Mouse (Mus musculus): ENCODE results near the gene Ttc4. TPM values are rescaled to one million over a fixed set of nuclear protein-coding genes. Genes with fewer than 3 reads are reported as not detected.

Gene Ttc4
- polyA plus RNA-seq, 1 experiment, result 155 TPM

- Histone ChIP-seq H3K36me3 (ENCODE audit: control insufficient read depth, insufficient read depth, low read length) (no peaks in the 10 kb centered on the region), H3K4me3 (ENCODE audit: control insufficient read depth, low read depth, low read length) (peak overlapping the region; percentile 41), H3K4me1 (ENCODE audit: control insufficient read depth, insufficient read depth, low read length) (peaks cover 11% of the 10 kb centered on the region), H3K27me3 (ENCODE audit: control insufficient read depth, insufficient read depth, low read length) (no peaks in the 10 kb centered on the region), H3K27ac (ENCODE audit: control insufficient read depth, insufficient read depth, low read depth, low read length) (no peak overlapping the region)
- no peak for TF ChIP-seq CTCF (IDR thresholded peaks at IDR 0.05; ENCODE audit: control insufficient read depth, insufficient read depth, insufficient replicate concordance, low read depth, low read length)
- TF ChIP-seq POLR2A (IDR thresholded peaks at IDR 0.05; ENCODE audit: control insufficient read depth, low read depth, low read length), result no peak
Measured at GRCm38 (mm10) chr4:106615637-106616036, 63.1 kb downstream of the Ttc4 start.

- H3K36me3 ChIP-seq (ENCODE audit: control insufficient read depth, insufficient read depth, low read length), result no peaks in the 10 kb centered on the region
- H3K27ac ChIP-seq (ENCODE audit: control insufficient read depth, insufficient read depth, low read depth, low read length), result no peak overlapping the region
- H3K4me1 ChIP-seq (ENCODE audit: control insufficient read depth, insufficient read depth, low read length), result peaks cover 11% of the 10 kb centered on the region
- no peak for TF ChIP-seq CTCF (IDR thresholded peaks at IDR 0.05; ENCODE audit: control insufficient read depth, insufficient read depth, insufficient replicate concordance, low read depth, low read length)
- TF ChIP-seq POLR2A (IDR thresholded peaks at IDR 0.05; ENCODE audit: control insufficient read depth, low read depth, low read length), result no peak
- peak overlapping the region; percentile 19 for H3K4me3 ChIP-seq (ENCODE audit: control insufficient read depth, low read depth, low read length)
- no peaks in the 10 kb centered on the region for H3K27me3 ChIP-seq (ENCODE audit: control insufficient read depth, insufficient read depth, low read length)
Measured at GRCm38 (mm10) chr4:106614881-106615280, 63.9 kb downstream of the Ttc4 start.

- Histone ChIP-seq H3K27me3 (ENCODE audit: control insufficient read depth, insufficient read depth, low read length) (no peaks in the 10 kb centered on the region), H3K36me3 (ENCODE audit: control insufficient read depth, insufficient read depth, low read length) (no peaks in the 10 kb centered on the region), H3K27ac (ENCODE audit: control insufficient read depth, insufficient read depth, low read depth, low read length) (no peak overlapping the region), H3K4me3 (ENCODE audit: control insufficient read depth, low read depth, low read length) (no peak overlapping the region), H3K4me1 (ENCODE audit: control insufficient read depth, insufficient read depth, low read length) (peaks cover 11% of the 10 kb centered on the region)
- TF ChIP-seq CTCF (IDR thresholded peaks at IDR 0.05; ENCODE audit: control insufficient read depth, insufficient read depth, insufficient replicate concordance, low read depth, low read length), result peak; percentile 93
- TF ChIP-seq POLR2A (IDR thresholded peaks at IDR 0.05; ENCODE audit: control insufficient read depth, low read depth, low read length), result no peak
Measured at GRCm38 (mm10) chr4:106614180-106614797, 64.5 kb downstream of the Ttc4 start.

GRCm38 (mm10) chr4:106613560-106613959, 65.2 kb downstream of the Ttc4 start:
- TF ChIP-seq CTCF (IDR thresholded peaks at IDR 0.05; ENCODE audit: control insufficient read depth, insufficient read depth, insufficient replicate concordance, low read depth, low read length), result no peak
- TF ChIP-seq POLR2A (IDR thresholded peaks at IDR 0.05; ENCODE audit: control insufficient read depth, low read depth, low read length), result no peak
- no peaks in the 10 kb centered on the region for H3K36me3 ChIP-seq (ENCODE audit: control insufficient read depth, insufficient read depth, low read length)
- H3K27ac ChIP-seq (ENCODE audit: control insufficient read depth, insufficient read depth, low read depth, low read length), result no peak overlapping the region
- H3K4me1 ChIP-seq (ENCODE audit: control insufficient read depth, insufficient read depth, low read length), result peaks cover 11% of the 10 kb centered on the region
- no peak overlapping the region for H3K4me3 ChIP-seq (ENCODE audit: control insufficient read depth, low read depth, low read length)
- H3K27me3 ChIP-seq (ENCODE audit: control insufficient read depth, insufficient read depth, low read length), result no peaks in the 10 kb centered on the region

- Histone ChIP-seq H3K27ac (ENCODE audit: control insufficient read depth, insufficient read depth, low read depth, low read length) (no peak overlapping the region), H3K4me3 (ENCODE audit: control insufficient read depth, low read depth, low read length) (no peak overlapping the region), H3K4me1 (ENCODE audit: control insufficient read depth, insufficient read depth, low read length) (peaks cover 11% of the 10 kb centered on the region), H3K27me3 (ENCODE audit: control insufficient read depth, insufficient read depth, low read length) (no peaks in the 10 kb centered on the region), H3K36me3 (ENCODE audit: control insufficient read depth, insufficient read depth, low read length) (no peaks in the 10 kb centered on the region)
- TF ChIP-seq POLR2A (IDR thresholded peaks at IDR 0.05; ENCODE audit: control insufficient read depth, low read depth, low read length) (no peak), CTCF (IDR thresholded peaks at IDR 0.05; ENCODE audit: control insufficient read depth, insufficient read depth, insufficient replicate concordance, low read depth, low read length) (no peak)
Measured at GRCm38 (mm10) chr4:106613105-106613504, 65.6 kb downstream of the Ttc4 start.

Other genes with a start within 250 kb of the Ttc4 start
- gene Pcsk9, start 214.6 kb downstream of the Ttc4 start, polyA plus RNA-seq (2012; rRNA removed), result 0.04 and 0.11 TPM in 2 replicates
- gene Bsnd, start 186.7 kb downstream of the Ttc4 start, polyA plus RNA-seq (2012; rRNA removed), result 0.06 and 0.16 TPM in 2 replicates
- 24.0 and 28.3 TPM in 2 replicates for gene Dhcr24, start 117.9 kb downstream of the Ttc4 start, polyA plus RNA-seq (2012; rRNA removed)
- gene Lexm, start 61.7 kb downstream of the Ttc4 start, polyA plus RNA-seq (2012; rRNA removed), result 54.3 and 56.3 TPM in 2 replicates
- gene Ttc22, start 56.5 kb downstream of the Ttc4 start, polyA plus RNA-seq (2012; rRNA removed), result 0.19 and 1.8 TPM in 2 replicates
- 2.3 and 2.4 TPM in 2 replicates for gene Pars2, start 27.9 kb downstream of the Ttc4 start, polyA plus RNA-seq (2012; rRNA removed)
- 158 and 166 TPM in 2 replicates for gene Mroh7, start 52.0 kb upstream of the Ttc4 start, polyA plus RNA-seq (2012; rRNA removed)
- 1.0 and 1.1 TPM in 2 replicates for gene Fam151a, start 54.9 kb upstream of the Ttc4 start, polyA plus RNA-seq (2012; rRNA removed)
- 0.93 and 1.0 TPM in 2 replicates for gene Acot11, start 126.1 kb upstream of the Ttc4 start, polyA plus RNA-seq (2012; rRNA removed)
- gene Ssbp3, start 231.8 kb upstream of the Ttc4 start, polyA plus RNA-seq (2012; rRNA removed), result 38.3 and 44.1 TPM in 2 replicates